Mouse (Mus musculus): ENCODE results near the gene Kat2b. TPM values are rescaled to one million over a fixed set of nuclear protein-coding genes. Genes with fewer than 3 reads are reported as not detected.
"Not testable (repeated sequence)": the region's sequence is repeated elsewhere in the genome, so short reads cannot be mapped to it uniquely, and the experiment has no call there.

Gene Kat2b
- polyA plus RNA-seq, 1 experiment from 2014 or later: 11.0 TPM

DNA sequence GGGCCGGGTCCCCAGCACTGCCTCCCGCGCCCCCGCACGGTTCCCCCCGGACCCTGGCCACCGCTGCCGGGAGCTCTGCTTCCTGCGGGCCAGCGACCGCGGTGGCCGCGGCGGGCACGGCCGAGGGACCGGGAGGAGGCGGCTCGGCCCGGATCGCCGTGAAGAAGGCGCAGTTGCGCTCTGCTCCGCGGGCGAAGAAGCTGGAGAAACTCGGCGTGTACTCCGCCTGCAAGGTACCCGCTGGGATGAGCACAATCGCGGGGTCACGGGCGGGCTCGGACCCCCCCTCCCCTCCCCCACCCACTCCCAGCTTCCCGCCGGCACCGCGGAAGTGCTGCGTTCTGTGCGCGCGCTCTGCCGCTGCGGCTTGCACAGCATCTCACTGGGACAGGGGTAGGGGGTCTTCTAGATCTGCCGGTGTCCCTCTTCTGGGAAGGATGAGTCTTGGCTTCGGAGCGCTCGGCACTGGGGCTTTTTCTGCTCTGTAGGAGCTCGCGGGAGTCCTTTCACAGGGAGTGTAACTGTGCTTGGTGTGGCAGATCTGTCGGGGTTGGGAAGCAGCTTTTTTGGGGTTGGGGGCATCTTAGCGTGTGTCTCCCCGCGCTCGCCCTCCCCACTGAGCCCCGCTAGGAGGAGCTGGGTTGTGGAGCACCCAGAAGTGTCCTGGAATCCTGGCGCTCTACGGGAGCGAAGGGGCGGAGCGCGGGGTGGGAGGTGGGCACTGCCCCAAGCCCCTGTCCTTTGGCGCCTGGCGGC is 863 bp downstream of the Kat2b start:
- Histone ChIP-seq H3K27ac (ENCODE audit: low read depth, low read length) (peak overlapping the region; percentile 98), H3K4me1 (ENCODE audit: control insufficient read depth, insufficient read depth, low read length) (peaks cover 22% of the 10 kb centered on the region), H3K4me2 (peak overlapping the region; percentile 96), H3K9ac (ENCODE audit: low read depth, low read length) (peak overlapping the region; percentile 95), H3K9me3 (replicated peaks; ENCODE audit: control insufficient read depth, low read length) (no peaks in the 10 kb centered on the region), H3K27me3 (ENCODE audit: control insufficient read depth, insufficient read depth, low read length) (no peaks in the 10 kb centered on the region), H3K4me3 (ENCODE audit: low read depth, low read length) (peak overlapping the region; percentile 79), H3K36me3 (ENCODE audit: control insufficient read depth, insufficient read depth, low read length) (no peaks in the 10 kb centered on the region)
- peak; percentile 62 for ATAC-seq (replicated peaks; ENCODE audit: insufficient number of reproducible peaks, low FRiP score, low TSS enrichment)
- under 1% methylated on average over 48 of the region's 67 CpGs for WGBS (ENCODE audit: insufficient replicate concordance)

- Histone ChIP-seq H3K4me2 (peak overlapping the region; percentile 96), H3K36me3 (ENCODE audit: control insufficient read depth, insufficient read depth, low read length) (no peaks in the 10 kb centered on the region), H3K9ac (ENCODE audit: low read depth, low read length) (peak overlapping the region; percentile 95), H3K4me3 (ENCODE audit: low read depth, low read length) (peak overlapping the region; percentile 79), H3K27me3 (ENCODE audit: control insufficient read depth, insufficient read depth, low read length) (no peaks in the 10 kb centered on the region), H3K27ac (ENCODE audit: low read depth, low read length) (peak overlapping the region; percentile 98), H3K9me3 (replicated peaks; ENCODE audit: control insufficient read depth, low read length) (no peaks in the 10 kb centered on the region), H3K4me1 (ENCODE audit: control insufficient read depth, insufficient read depth, low read length) (peaks cover 26% of the 10 kb centered on the region)
- ATAC-seq (replicated peaks; ENCODE audit: insufficient number of reproducible peaks, low FRiP score, low TSS enrichment): peak; percentile 82
- under 1% methylated on average over 15 of the region's 15 CpGs for WGBS (ENCODE audit: insufficient replicate concordance)
These were observed 1.5 kb downstream of the Kat2b start for GRCm38 (mm10) chr17:53568118-53568517.

DNA sequence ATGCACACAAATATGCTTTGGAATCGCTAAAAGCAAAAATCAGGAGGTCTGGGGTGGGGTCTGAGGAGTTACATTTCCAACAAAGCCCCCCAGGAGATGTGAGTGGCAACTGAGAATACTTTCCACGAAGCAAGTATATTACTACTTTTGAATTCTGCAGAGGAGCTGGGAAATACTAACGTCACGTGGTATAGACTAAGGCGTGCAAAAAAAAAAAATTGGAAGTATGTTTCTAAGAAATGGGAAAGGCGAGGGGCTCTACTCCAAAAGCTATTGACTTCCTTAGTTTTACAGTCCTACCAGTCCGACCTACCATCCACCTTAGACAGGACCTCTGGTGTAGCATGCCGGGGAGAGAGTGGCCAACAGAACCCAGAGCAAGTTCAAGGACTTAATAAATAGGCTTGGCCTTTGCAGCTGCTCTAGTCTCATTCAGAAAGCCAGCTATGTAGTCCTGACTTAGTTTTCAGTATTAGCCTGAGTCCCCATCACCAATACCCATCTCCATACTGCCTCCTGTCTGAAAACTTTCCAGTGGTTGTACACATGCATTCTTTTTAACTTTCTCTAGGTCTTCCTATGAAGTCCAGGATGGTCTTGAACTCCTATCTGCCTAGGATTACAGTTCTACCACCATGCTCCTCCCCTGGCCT is 2.2 kb downstream of the Kat2b start:
- WGBS (ENCODE audit: insufficient replicate concordance): 33% methylated on average over 8 of the region's 8 CpGs
- peak overlapping the region; percentile 79 for H3K4me3 ChIP-seq (ENCODE audit: low read depth, low read length)
- peak overlapping the region; percentile 68 for H3K27ac ChIP-seq (ENCODE audit: low read depth, low read length)
- no peaks in the 10 kb centered on the region for H3K27me3 ChIP-seq (ENCODE audit: control insufficient read depth, insufficient read depth, low read length)
- H3K36me3 ChIP-seq (ENCODE audit: control insufficient read depth, insufficient read depth, low read length): no peaks in the 10 kb centered on the region
- no peaks in the 10 kb centered on the region for H3K9me3 ChIP-seq (replicated peaks; ENCODE audit: control insufficient read depth, low read length)
- peak overlapping the region; percentile 96 for H3K4me2 ChIP-seq
- ATAC-seq (replicated peaks; ENCODE audit: insufficient number of reproducible peaks, low FRiP score, low TSS enrichment): no peak
- peak overlapping the region; percentile 95 for H3K9ac ChIP-seq (ENCODE audit: low read depth, low read length)
- H3K4me1 ChIP-seq (ENCODE audit: control insufficient read depth, insufficient read depth, low read length): peaks cover 26% of the 10 kb centered on the region

DNA sequence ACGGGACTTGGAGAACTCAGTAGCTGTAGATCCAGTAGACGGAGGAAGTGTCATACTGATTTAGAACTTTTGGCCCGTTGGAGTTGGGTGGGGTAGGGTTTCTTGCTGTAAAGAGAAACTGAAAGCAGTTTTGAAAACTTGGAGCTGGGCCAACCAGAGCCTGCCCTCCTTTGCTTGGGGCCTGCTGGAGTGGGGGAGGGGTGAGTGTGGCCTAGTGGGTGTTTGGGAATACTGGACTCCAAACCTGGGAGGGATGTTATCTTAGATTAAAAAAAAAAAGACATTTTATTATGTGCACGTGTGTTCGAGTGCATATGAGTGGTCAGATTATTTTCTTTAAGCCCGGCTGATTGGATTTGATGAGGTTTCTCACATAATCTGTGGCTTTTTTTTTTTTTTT is 3.2 kb downstream of the Kat2b start:
- peaks cover 26% of the 10 kb centered on the region for H3K4me1 ChIP-seq (ENCODE audit: control insufficient read depth, insufficient read depth, low read length)
- no peak for ATAC-seq (replicated peaks; ENCODE audit: insufficient number of reproducible peaks, low FRiP score, low TSS enrichment)
- no peaks in the 10 kb centered on the region for H3K36me3 ChIP-seq (ENCODE audit: control insufficient read depth, insufficient read depth, low read length)
- H3K27ac ChIP-seq (ENCODE audit: low read depth, low read length): peak overlapping the region; percentile 84
- peak overlapping the region; percentile 44 for H3K9ac ChIP-seq (ENCODE audit: low read depth, low read length)
- H3K4me2 ChIP-seq: peak overlapping the region; percentile 96
- H3K27me3 ChIP-seq (ENCODE audit: control insufficient read depth, insufficient read depth, low read length): no peaks in the 10 kb centered on the region
- H3K4me3 ChIP-seq (ENCODE audit: low read depth, low read length): peak overlapping the region; percentile 21; the same call in 1 of the 2 replicates
- no peaks in the 10 kb centered on the region for H3K9me3 ChIP-seq (replicated peaks; ENCODE audit: control insufficient read depth, low read length)
- 42% methylated on average over 6 of the region's 6 CpGs for WGBS (ENCODE audit: insufficient replicate concordance)

- Histone ChIP-seq H3K4me1 (ENCODE audit: control insufficient read depth, insufficient read depth, low read length) (peaks cover 26% of the 10 kb centered on the region), H3K4me3 (ENCODE audit: low read depth, low read length) (no peak overlapping the region), H3K4me2 (peak overlapping the region; percentile 96), H3K36me3 (ENCODE audit: control insufficient read depth, insufficient read depth, low read length) (no peaks in the 10 kb centered on the region), H3K27me3 (ENCODE audit: control insufficient read depth, insufficient read depth, low read length) (no peaks in the 10 kb centered on the region), H3K9me3 (replicated peaks; ENCODE audit: control insufficient read depth, low read length) (no peaks in the 10 kb centered on the region), H3K27ac (ENCODE audit: low read depth, low read length) (peak overlapping the region; percentile 84), H3K9ac (ENCODE audit: low read depth, low read length) (peak overlapping the region; percentile 50; the same call in 1 of the 2 replicates)
- no peak for ATAC-seq (replicated peaks; ENCODE audit: insufficient number of reproducible peaks, low FRiP score, low TSS enrichment)
- 10% methylated on average over 10 of the region's 10 CpGs for WGBS (ENCODE audit: insufficient replicate concordance)
These were observed 3.8 kb downstream of the Kat2b start for GRCm38 (mm10) chr17:53570361-53570875.

DNA sequence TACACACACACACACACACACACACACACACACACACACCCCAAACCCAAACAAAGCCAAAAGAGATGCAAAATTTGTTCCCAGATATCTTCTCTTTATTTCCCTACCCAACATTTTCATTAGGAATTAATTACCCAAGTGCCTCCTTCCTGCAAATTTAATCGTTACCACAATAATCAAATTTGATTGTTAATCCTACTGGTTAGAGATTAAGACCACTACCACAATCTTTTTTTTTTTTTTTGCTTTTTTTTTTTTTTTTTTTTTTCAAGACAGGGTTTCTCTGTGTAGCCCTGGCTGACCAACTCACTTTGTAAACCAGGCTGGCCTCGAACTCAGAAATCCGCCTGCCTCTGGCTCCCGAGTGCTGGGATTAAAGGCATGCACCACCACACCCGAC is 4.3 kb downstream of the Kat2b start:
- H3K36me3 ChIP-seq (ENCODE audit: control insufficient read depth, insufficient read depth, low read length); ATAC-seq (replicated peaks; ENCODE audit: insufficient number of reproducible peaks, low FRiP score, low TSS enrichment); H3K9me3 ChIP-seq (replicated peaks; ENCODE audit: control insufficient read depth, low read length); H3K27me3 ChIP-seq (ENCODE audit: control insufficient read depth, insufficient read depth, low read length); H3K4me3 ChIP-seq (ENCODE audit: low read depth, low read length); H3K9ac ChIP-seq (ENCODE audit: low read depth, low read length): not testable (repeated sequence)
- 83% methylated on average over 5 of the region's 5 CpGs for WGBS (ENCODE audit: insufficient replicate concordance)
- peak overlapping the region; percentile 96; the same call in 1 of the 2 replicates for H3K4me2 ChIP-seq
- H3K4me1 ChIP-seq (ENCODE audit: control insufficient read depth, insufficient read depth, low read length): peaks cover 26% of the 10 kb centered on the region
- H3K27ac ChIP-seq (ENCODE audit: low read depth, low read length): peak overlapping the region; percentile 84; the same call in 1 of the 2 replicates

DNA sequence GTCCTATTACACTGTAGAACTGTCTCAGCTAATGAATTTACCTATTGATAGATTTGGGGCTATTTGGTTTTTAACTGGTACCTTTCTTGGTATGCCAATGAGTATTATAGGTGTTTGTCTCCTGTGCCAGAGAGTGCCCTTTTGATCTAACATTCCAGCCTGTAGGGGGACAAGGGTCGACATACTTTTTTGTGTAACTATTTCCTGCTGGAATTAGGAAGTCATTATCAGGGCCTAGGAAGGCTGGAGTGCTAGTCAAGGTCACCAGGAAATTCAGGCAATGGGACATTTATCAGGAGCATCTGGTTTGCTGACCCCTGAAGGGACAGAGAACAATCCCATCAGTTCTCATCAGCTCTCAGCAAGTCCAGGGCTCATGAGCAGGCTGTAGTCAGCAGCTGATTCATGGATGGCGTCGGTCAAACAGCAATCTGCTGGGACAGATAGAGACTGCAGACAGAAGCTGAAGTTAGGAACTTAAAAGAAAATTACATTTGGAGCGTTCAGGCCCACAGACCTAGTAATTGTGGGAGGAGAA is 6.4 kb downstream of the Kat2b start:
- no peaks in the 10 kb centered on the region for H3K27me3 ChIP-seq (ENCODE audit: control insufficient read depth, insufficient read depth, low read length)
- peaks cover 30% of the 10 kb centered on the region for H3K4me1 ChIP-seq (ENCODE audit: control insufficient read depth, insufficient read depth, low read length)
- H3K4me3 ChIP-seq (ENCODE audit: low read depth, low read length): no peak overlapping the region
- no peaks in the 10 kb centered on the region for H3K9me3 ChIP-seq (replicated peaks; ENCODE audit: control insufficient read depth, low read length)
- ATAC-seq (replicated peaks; ENCODE audit: insufficient number of reproducible peaks, low FRiP score, low TSS enrichment): no peak
- H3K4me2 ChIP-seq: no peak overlapping the region
- H3K36me3 ChIP-seq (ENCODE audit: control insufficient read depth, insufficient read depth, low read length): no peaks in the 10 kb centered on the region
- H3K27ac ChIP-seq (ENCODE audit: low read depth, low read length): no peak overlapping the region
- whole genome bisulfite sequencing (ENCODE audit: insufficient replicate concordance): 27% methylated on average over 4 of the region's 4 CpGs
- H3K9ac ChIP-seq (ENCODE audit: low read depth, low read length): no peak overlapping the region

GRCm38 (mm10) chr17:53577151-53577550 is 10.5 kb downstream of the Kat2b start:
- H3K4me1 ChIP-seq (ENCODE audit: control insufficient read depth, insufficient read depth, low read length): peaks cover 23% of the 10 kb centered on the region
- no peaks in the 10 kb centered on the region for H3K36me3 ChIP-seq (ENCODE audit: control insufficient read depth, insufficient read depth, low read length)
- H3K4me3 ChIP-seq (ENCODE audit: low read depth, low read length): no peak overlapping the region
- H3K27me3 ChIP-seq (ENCODE audit: control insufficient read depth, insufficient read depth, low read length): no peaks in the 10 kb centered on the region
- no peak overlapping the region for H3K27ac ChIP-seq (ENCODE audit: low read depth, low read length)
- H3K9ac ChIP-seq (ENCODE audit: low read depth, low read length): no peak overlapping the region
- H3K4me2 ChIP-seq: no peak overlapping the region
- H3K9me3 ChIP-seq (replicated peaks; ENCODE audit: control insufficient read depth, low read length): no peaks in the 10 kb centered on the region
- no peak for ATAC-seq (replicated peaks; ENCODE audit: insufficient number of reproducible peaks, low FRiP score, low TSS enrichment)
- WGBS (ENCODE audit: insufficient replicate concordance): 81% methylated on average over 2 of the region's 2 CpGs
